In genomic region chr1:53986185-53986892, GRCm38 (mm10) we compare ENCODE assay signal across 10 mouse cellular contexts.
DNase-seq lines count a peak whose midpoint lies in the region; ATAC-seq and TF ChIP-seq lines count a peak whose summit lies in the region.
"Had no signal": no experiment of that assay in that cellular context is flagged by ENCODE, and none has a peak within 500 bp of the region (broad histone marks: within the 10 kb centered on the region; RNA-seq: fewer than 3 reads in every experiment).

No protein-coding gene starts in this region.

- no peak overlapping the region for H3K9ac ChIP-seq in limb, embryonic 12.5 days (replicated peaks)
- H3K9ac ChIP-seq: forebrain, embryonic 15.5 days; liver, embryonic 15.5 days had no signal

- H3K4me3 ChIP-seq in limb, embryonic 12.5 days (replicated peaks) = no peak overlapping the region
- no peak overlapping the region for H3K4me3 ChIP-seq in limb, embryonic 10.5 days
- H3K4me3 ChIP-seq in small intestine, adult 2 months (ENCODE audit: low read depth, low read length) = no peak overlapping the region
- H3K4me3 ChIP-seq: forebrain, embryonic 15.5 days; liver, embryonic 15.5 days had no signal

- 73% methylated on average over 8 of the region's 8 CpGs for WGBS in limb, embryonic 12.5 days
- 86% methylated on average over 8 of the region's 8 CpGs for WGBS in limb, embryonic 10.5 days
- WGBS in small intestine, adult 2 months = 62% methylated on average over 8 of the region's 8 CpGs

- no peaks in the 10 kb centered on the region for H3K36me3 ChIP-seq in limb, embryonic 12.5 days
- no peaks in the 10 kb centered on the region for H3K36me3 ChIP-seq in limb, embryonic 10.5 days
- no peaks in the 10 kb centered on the region for H3K36me3 ChIP-seq in small intestine, adult 2 months (ENCODE audit: control insufficient read depth, insufficient read depth, low read length)
- H3K36me3 ChIP-seq: forebrain, embryonic 15.5 days; liver, embryonic 15.5 days had no signal

- DNase-seq in heart, adult 11 months = peak; percentile 90
- DNase-seq in heart, postnatal 4 days = no peak
- no peak for DNase-seq in limb, embryonic 10.5 days (ENCODE audit: low spot score)
- DNase-seq in kidney, postnatal 14 days = peak; percentile 59
- DNase-seq in urinary bladder, postnatal 4 days (ENCODE audit: low spot score in 2 of 2) = no peak
- DNase-seq in spleen, postnatal 10 days (ENCODE audit: low spot score in 2 of 2) = no peak

- TF ChIP-seq CTCF in small intestine, adult 2 months (IDR thresholded peaks at IDR 0.05; ENCODE audit: extremely low read depth, insufficient read length, insufficient replicate concordance, low read depth, low read length) = no peak

- H3K9me3 ChIP-seq in limb, embryonic 12.5 days = no peaks in the 10 kb centered on the region
- H3K9me3 ChIP-seq in limb, embryonic 10.5 days (replicated peaks) = no peaks in the 10 kb centered on the region
- H3K9me3 ChIP-seq: forebrain, embryonic 15.5 days; liver, embryonic 15.5 days had no signal

- peak overlapping the region; percentile 23; the same call in 1 of the 2 replicates for H3K27ac ChIP-seq in limb, embryonic 12.5 days
- H3K27ac ChIP-seq in limb, embryonic 10.5 days = no peak overlapping the region
- peak overlapping the region; percentile 40; the same call in 1 of the 2 replicates for H3K27ac ChIP-seq in small intestine, adult 2 months (ENCODE audit: insufficient read depth, low read depth, low read length)
- H3K27ac ChIP-seq: forebrain, embryonic 15.5 days; liver, embryonic 15.5 days had no signal

- no peak for ATAC-seq in limb, embryonic 12.5 days (ENCODE audit: insufficient number of reproducible peaks, insufficient read depth, low FRiP score, low TSS enrichment, low read depth)
- ATAC-seq: forebrain, embryonic 15.5 days had no signal

- no peaks in the 10 kb centered on the region for H3K27me3 ChIP-seq in limb, embryonic 12.5 days
- no peaks in the 10 kb centered on the region for H3K27me3 ChIP-seq in limb, embryonic 10.5 days (ENCODE audit: low read depth, poor library complexity, severe bottlenecking)
- H3K27me3 ChIP-seq in small intestine, adult 2 months (ENCODE audit: control insufficient read depth, insufficient read depth, low read length) = no peaks in the 10 kb centered on the region
- H3K27me3 ChIP-seq: forebrain, embryonic 15.5 days; liver, embryonic 15.5 days had no signal

- no peak for TF ChIP-seq POLR2A in small intestine, adult 2 months (IDR thresholded peaks at IDR 0.05; ENCODE audit: low read depth, low read length)

- 0 out of 2 replicates have a peak, but pooled peaks cover 3% of the 10 kb centered on the region for H3K4me1 ChIP-seq in limb, embryonic 12.5 days (replicated peaks)
- H3K4me1 ChIP-seq in limb, embryonic 10.5 days = no peaks in the 10 kb centered on the region
- H3K4me1 ChIP-seq in small intestine, adult 2 months (ENCODE audit: control insufficient read depth, insufficient read depth, insufficient read length, low read length) = no peaks in the 10 kb centered on the region
- H3K4me1 ChIP-seq: forebrain, embryonic 15.5 days; liver, embryonic 15.5 days had no signal

- H3K4me2 ChIP-seq in limb, embryonic 12.5 days = no peak overlapping the region
- H3K4me2 ChIP-seq: forebrain, embryonic 15.5 days; liver, embryonic 15.5 days had no signal

Comparison
In these comparisons a context has a peak if more than half of its experiments do, and no peak if none do; other contexts are left out.
1. DNase-seq: peak in heart, adult 11 months (single experiment) and kidney, postnatal 14 days (single experiment); none in heart, postnatal 4 days (single experiment), limb, embryonic 10.5 days (single experiment), urinary bladder, postnatal 4 days (0 of 2) and spleen, postnatal 10 days (0 of 2).